Mouse (Mus musculus) cerebellum, adult 11-12 months (tissue): ENCODE data around the gene Lin28a.

Experiments used
- DNase-seq: peaks from one replicate; pipeline ENCODE4 v3.0.0; 2022

Gene Lin28a

GRCm38 (mm10) chr4:134018779-134019145 is at the start of gene Lin28a:
TSS of gene Lin28a (minus strand) at chr4:134018841.
- no peak for DNase-seq

GRCm38 (mm10) chr4:134067833-134068544 is 49.3 kb upstream of the Lin28a start:
- no peak for DNase-seq

DNA sequence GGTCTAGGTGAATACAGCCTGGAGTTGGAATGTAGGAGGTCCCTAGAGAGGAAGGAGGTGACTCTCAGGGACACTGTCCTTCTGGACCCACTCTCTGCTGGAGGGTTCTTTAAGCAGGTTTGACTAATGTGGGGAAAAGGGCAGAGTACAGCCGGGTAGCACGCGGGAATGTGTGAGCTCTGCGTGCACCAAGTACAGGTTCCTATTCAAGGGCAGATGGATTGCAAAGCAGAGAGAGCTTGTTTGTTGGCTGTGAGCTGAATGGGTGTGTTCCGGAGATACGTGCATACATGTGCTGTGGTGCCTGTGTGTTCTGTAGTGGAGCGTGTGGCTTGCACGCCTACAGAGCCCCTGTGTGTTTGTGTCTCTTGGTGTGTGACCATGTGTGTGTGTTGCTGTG is 48.7 kb upstream of the Lin28a start:
- no peak for DNase-seq

DNA sequence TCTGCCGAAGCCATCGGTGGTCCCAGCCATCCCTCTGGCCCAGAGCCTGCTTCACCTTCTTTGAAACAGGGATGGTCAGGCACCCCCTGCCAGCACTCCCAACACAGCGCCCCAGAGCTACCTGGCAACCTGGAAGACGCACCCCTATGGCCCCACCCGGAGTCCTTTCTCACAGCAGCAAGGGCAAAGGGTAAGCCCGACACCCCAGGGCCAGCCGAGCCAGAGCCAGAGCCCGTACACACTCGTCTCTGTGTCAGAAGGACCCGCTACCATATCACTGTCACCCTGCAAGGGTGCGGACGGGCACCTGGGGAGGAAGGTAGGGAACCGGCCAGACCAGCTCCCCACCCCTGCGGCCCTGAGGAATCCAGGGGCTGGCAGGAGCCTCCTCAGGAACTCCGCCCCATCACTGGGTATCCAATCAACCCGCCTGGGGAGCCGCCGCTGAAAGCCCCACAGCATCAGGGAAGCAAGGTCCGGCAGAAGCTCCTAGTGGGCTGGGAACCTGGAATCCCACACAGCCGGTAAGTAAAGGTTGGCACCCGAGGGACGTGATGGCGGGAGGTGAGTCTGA is 46.9 kb upstream of the Lin28a start:
- no peak for DNase-seq

DNA sequence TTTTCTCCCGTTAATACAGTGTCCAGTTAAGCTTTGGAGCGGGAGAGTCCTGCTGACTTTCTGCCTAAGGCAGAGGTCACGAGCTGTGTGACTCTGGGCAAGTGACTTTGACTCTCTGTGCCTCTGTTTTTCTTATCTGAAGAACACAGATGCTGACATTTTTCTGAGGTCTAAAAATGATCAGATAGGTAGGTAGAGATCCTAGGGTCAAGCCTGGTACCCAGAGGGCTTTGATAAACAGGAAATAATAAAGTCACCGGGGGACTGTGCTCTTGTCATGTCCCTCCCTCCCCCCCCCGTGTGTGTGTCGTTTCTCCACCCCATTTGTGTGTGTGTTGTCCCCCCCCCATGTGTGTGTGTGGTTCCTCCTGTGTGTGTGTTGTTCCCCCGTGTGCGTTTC is 43.9 kb upstream of the Lin28a start:
- DNase-seq, result no peak

GRCm38 (mm10) chr4:134061944-134062446 is 43.4 kb upstream of the Lin28a start:
- DNase-seq, result no peak

DNA sequence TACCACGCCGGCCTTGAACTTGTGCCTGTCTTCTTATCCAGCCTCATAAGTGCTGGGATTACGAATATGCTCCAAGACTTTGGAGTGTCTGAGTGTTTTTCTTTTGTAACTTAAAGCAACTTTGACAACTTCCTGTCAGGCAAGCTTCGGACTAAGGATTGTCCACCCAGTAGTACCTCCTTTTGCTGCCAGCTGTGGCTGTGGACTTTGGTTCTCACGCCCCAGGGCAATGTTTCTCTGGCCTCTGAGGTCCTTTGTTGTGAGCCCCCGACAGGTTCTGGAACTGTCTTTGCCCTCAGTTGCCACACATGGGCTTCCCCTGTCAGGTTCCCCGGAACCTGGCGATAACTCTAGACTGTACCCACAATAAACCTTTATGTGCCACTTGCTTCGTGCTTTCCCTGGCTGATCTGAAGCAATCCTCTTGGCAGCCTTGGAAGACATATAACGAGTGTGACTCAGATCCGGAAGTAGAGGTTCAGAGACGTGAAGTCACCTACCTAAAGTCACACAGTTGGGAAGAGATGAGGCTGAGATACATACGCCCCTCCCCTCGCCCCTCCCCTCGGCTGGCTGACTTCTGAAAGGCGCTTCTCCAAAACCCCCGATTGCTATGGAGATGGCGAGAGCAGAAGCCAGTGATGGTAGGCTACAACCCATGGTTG is 42.7 kb upstream of the Lin28a start:
- DNase-seq, result no peak

DNA sequence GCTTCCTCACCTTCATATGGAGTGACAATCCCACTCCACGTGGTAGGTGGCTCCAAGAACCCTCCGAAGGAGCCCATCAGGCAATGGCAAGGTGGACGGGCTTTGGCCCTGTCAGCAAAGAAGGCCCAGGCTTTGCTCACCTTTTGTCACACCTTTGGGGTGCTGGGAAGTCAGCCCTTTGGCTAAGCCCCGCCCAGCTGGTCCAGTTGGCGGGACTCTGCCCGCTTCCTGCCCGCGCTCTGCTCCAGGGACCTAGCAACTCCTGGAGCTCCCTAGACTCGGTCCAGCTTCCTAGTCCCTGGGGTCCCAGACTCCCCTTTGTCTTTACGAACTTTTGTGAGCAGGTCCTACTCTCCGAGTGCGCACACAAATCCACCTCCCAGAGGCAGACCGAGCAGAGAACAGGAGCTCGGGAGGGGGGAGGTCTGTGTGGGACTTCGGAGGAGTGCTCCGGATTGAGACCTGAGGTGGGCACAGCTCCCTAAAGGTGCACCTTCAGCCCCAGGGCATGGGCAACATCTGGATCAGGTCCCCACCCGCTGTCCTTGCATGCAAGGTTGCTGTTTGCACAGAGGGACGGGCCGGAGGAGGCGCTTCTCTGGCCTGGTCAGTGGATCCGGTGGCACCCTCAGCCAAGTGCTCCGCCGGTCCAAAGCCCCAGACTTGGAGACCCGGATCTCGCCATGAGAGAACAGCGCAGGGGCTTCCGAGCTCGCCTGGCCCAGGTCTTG is 41.7 kb upstream of the Lin28a start, which contains the start of gene Crybg2:
Gene Crybg2 (plus strand): TSS at position 681 of the 731 bp plus-strand sequence.
- DNase-seq, result no peak

DNA sequence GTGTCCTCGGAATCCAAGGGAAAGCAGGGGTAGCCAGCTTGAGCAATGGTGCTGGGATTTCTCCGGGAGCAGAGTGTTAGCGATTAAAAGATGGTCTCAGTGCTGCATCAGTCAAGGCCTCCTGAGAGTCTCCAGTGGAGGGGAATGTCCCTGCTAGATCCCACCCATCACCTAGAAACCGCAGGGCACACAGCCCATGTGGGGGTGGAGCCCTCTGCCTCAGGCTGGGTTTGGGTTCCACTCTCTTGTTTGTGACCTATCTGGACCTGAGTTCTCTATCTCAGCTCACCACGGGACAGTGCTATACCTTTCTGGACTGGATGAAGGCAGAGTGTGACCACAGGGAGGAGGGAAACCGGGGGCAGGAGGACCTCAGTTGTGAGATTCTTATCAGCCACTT is 40.3 kb upstream of the Lin28a start:
- DNase-seq, result no peak

DNA sequence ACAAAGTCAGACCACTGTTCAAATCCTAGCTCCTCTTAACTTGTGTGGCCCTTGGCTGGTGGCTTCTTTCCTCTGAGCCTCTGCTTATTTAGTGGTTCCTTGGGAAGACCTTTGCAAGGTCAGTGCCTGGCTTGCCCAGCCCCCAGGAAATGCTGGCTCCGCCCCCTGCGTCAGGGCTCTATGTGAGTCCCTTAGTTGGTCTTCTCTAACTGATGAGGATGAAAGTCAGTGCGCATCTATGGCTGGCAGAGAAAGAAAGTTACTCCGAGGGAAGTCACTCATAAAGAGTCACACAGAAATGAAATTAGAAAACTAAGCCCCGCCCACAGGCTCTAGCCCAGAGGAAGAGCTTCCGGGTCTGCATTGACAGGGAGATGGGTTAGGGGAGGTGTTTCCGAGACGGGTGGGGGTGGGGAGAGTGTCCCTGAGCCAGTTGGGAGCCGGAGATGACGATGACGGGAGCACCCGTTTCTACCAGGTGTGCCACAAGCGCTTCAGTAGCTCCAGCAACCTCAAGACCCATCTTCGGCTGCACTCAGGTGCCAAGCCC is 39.6 kb upstream of the Lin28a start:
- no peak for DNase-seq

DNA sequence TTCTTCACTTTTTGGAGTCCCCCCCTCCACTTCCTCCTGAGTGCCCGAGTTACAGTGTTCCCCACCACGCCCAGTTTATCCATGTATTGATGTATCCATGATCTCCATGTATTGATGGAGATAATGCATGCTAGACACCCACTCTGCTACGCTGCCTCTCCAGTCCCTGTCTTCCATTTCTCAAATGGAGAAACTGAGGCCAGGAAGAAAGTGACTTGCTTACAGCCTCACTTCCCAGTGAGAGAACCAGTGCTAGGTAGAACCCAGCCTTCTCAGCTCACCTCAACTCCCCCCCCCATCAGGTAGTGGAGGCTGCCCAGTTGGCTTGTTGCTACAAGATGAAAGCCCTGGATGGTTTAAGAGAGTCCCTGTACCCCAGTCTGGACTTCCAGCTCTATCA is 34.9 kb upstream of the Lin28a start, which contains the start of gene Zfp683:
Gene Zfp683 (plus strand): TSS at position 301 of the 400 bp plus-strand sequence.
- DNase-seq, result no peak

DNA sequence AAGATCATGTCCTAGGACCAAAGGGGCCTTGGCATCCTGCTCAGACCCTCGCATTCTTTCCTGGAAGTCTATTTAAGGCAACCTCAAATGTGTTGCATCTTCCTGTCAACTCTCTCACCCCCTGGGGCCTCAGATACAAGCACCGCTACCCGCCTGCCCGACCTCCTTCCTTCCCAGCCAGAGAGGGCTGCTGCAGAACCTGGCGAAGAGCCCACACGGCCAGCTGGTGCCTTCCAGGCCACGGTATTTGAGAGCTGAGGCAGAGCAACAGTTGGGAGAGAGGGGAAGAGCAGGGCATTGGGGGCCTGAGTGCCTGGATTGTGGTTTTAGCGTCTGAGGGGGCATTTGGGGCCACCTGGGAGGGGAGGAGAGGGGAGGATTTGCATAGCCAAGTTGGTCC is 33.9 kb upstream of the Lin28a start:
- DNase-seq, result peak; percentile 66

DNA sequence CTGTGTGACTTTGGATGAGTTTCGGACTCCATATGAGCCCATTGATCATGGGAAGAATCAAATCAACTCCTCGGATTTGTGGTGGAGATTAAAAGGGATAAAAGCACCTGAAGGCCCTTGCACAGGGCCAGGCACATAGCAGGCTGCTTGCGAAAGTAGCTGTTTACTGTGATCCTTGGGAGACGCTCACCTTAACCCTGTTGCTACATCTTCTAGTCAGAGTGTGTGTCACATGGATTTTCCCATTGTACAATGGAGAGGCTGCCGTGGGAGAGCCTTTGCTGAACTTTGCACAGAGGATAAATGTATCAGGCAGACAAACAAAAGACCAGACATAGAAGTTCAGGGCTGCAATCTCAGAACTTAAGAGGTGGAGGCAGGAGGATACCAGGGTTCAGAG is 33.3 kb upstream of the Lin28a start:
- no peak for DNase-seq

DNA sequence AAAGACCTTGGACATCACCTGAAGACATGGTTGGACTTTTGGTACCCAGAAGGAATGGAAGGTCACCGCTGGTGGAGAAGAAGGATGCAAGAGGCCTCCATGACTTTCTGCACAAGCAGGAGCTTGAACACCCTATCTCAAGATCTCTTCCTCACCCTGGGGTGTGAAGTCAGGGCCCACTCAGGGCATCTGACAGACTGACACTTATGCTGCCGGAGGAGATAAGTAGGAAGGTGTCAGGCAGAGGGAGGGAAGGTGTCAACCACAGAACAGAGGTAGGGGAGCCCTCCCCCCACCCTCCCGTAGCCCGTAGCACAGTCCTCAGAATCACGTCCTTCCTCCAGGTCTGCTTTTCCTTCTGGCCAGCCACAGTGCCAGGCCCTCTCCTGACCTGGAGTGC is 29.0 kb upstream of the Lin28a start:
- no peak for DNase-seq

DNA sequence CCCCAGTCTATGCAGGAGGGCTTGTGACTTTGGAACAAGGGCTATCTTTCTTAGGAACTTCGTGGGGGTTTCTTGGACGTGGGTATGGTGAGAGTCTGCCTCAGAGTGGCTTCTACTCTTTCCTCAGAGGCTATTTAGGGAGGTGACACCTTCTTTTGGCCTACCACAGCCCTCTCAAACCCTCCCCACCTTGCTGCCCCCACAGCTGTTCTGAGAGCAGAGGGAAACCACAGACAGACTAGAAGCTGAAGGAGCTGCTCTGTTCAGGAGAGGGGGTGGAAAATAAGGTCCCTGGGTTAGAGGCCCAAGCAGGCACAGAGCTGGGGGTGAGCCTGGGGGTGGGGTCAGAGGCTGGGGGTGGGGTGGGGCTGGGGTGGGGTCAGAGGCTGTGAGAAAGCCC is 24.4 kb upstream of the Lin28a start:
- no peak for DNase-seq

DNA sequence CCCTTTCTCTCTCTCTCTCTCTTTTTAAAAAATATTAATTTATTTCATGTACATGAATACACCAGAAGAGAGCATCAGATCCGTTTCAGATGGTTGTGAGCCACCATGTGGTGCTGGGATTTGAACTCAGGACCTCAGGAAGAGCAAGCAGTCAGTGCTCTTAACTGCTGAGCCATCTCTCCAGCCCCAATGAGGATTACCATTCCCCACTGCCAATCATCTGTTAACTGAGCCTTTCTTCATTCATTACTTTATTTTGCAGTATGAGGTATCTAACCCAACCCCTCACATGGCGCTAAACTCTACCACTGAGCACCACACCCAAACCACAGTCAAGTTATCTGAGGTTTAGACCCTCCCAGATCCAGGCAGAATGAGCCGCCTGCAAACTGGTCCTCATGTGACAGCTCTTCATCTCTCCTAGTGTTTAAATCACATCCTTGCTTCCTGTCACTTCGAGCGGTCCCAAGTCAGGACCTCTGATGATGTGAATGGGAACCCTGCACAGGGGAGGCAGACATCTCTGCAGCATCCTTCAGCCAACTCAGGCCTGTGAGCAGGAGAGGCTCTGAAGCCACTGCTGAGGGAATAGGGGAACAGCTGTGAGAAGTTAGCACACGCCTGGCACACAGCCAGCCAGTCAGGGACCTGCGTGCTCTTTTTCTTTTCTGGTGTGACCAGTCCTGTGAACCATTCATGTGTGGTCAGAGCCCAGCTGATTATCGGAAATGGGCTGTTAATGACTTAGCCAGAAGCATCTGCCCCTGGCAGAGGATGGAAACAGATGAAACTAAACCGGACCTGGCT is 22.9 kb upstream of the Lin28a start:
- no peak for DNase-seq

GRCm38 (mm10) chr4:134035953-134036352 is 17.3 kb upstream of the Lin28a start:
- peak; percentile 66 for DNase-seq

DNA sequence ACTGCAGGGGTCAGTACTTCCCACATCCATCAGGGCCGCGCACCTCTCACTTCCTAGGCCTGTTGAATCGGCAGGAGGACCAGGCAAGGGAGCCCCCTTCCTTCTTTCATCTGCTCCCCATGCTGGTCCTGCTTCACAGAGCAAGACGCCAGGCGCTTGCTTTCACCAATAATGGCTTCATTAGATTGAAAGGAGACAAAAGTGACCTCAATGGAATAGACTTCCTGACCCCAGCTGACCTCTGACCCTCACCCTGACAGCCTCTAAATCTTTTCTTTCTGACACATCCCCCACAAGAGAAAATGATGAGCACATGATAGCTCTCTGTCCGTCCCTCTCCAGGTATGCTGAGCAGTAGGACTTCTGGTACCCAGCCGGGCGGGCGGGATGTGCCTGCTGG is 7.2 kb upstream of the Lin28a start:
- DNase-seq, result no peak

GRCm38 (mm10) chr4:134020621-134021020 is 2.0 kb upstream of the Lin28a start:
- no peak for DNase-seq

- peak; percentile 76 for DNase-seq
Observed at GRCm38 (mm10) chr4:134019641-134020351, 1.2 kb upstream of the Lin28a start.

DNA sequence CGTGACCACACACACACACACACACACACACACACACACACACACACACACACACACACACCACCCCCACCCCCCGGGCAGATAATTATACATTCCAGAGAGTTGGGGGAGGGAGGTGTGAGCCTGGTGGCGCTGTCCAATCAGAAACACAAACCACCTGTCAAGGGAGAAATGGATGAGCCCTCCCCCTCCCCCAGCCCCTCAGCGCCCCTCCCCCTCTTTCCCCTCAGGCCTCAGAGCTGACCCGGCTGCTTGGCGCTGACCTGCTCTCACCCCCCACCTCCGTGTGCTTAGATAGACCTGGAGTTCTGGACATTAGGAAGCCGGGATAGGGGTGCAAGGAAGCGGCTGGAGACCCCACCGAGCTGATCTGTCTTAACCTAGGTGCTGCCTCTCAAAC is 569 bp upstream of the Lin28a start:
- DNase-seq, result no peak
